Mouse (Mus musculus) right cerebral cortex, postnatal 25 days (tissue): ENCODE results near the gene Slx4ip.
"Not testable (repeated sequence)": the region's sequence is repeated elsewhere in the genome, so short reads cannot be mapped to it uniquely, and the experiment has no call there.

ENCODE experiments used
- DNase-seq: peaks from one replicate; pipeline ENCODE4 v3.0.0; 2022

The Slx4ip gene

DNA sequence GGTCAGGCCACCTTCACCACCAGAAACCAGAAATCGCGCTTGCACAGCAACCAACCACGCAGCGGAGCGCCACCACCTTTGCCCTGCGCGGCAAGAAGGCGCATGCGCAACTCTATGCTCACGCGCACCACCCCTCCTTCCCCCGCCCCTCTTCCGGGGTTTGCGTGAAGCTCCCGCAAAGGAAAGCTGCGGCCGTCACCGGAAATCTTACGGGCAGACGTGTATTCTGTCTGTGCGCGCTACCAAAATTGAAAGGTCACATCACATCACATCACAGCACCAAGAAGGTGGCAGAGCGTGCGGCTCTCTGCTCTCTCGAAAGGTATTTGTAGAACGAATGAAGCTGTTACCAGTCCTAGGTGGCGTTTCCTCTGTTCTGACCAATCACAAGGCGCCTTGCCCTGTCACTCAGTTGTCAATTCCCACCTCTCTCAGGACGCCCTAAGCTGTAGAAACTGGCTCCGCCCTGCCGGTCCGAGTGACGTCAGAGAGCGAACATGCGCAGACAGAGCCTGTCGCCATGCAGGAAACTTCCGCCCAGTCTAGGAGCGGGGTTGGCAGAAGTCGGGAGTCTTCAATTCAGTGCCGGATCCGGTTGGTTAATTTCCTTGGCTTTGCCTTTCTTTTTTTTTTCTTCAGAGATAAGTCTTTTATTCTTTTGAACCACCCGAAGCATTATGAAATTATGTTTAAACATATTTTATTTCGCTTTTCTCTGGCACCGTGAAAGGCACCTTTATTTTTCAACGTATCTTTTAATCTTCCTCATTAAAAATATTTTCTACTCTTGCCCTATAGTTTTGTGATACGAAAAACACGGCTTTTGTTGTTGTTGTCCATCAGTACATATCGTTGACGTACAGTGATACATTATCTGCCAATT is at the start of gene Slx4ip, which contains the start of the genes AL731706.1 and Mkks:
TSS of gene Slx4ip (plus strand) at position 151 of the 883 bp plus-strand sequence.
TSS of gene AL731706.1 (minus strand) at position 322 of the 883 bp plus-strand sequence.
TSS of gene Mkks (minus strand) at position 322 of the 883 bp plus-strand sequence.
- DNase-seq, result peak; percentile 99

GRCm38 (mm10) chr2:136850366-136850765 is 40.7 kb upstream of the Slx4ip start:
- no peak for DNase-seq

- no peak for DNase-seq
These were observed 36.3 kb upstream of the Slx4ip start for GRCm38 (mm10) chr2:136854543-136855388.

GRCm38 (mm10) chr2:136885579-136885978 is 5.4 kb upstream of the Slx4ip start, which contains the start of gene AL731706.2:
TSS of gene AL731706.2 (minus strand) at chr2:136885679.
- no peak for DNase-seq

GRCm38 (mm10) chr2:136886846-136887245 is 4.2 kb upstream of the Slx4ip start:
- DNase-seq, result no peak

- not testable (repeated sequence) for DNase-seq
These were observed 326 bp upstream of the Slx4ip start for GRCm38 (mm10) chr2:136890716-136891067.

DNA sequence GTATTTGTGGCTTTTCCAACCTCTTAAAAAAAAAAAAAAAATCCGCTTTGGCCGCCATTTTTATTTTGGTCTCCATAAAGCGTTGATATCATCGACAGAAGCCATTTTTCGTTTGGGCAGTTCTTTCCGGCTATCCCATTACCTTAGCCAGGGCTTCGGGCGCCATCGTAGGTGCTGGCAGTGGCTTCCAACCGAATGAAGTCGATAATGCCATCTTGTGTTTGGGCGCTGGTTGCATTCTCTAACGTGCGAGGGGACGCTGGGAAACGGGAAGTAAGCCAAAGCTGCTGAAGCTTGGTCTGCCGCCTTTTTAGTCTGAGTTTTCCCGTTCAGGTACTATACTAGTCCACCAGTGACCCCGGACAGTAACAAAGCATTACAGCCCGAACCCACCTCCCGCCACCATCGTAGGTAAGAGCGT is 943 bp downstream of the Slx4ip start:
- DNase-seq, result peak; percentile 96

- DNase-seq, result no peak
These were observed 3.5 kb downstream of the Slx4ip start for GRCm38 (mm10) chr2:136894494-136894893.

DNA sequence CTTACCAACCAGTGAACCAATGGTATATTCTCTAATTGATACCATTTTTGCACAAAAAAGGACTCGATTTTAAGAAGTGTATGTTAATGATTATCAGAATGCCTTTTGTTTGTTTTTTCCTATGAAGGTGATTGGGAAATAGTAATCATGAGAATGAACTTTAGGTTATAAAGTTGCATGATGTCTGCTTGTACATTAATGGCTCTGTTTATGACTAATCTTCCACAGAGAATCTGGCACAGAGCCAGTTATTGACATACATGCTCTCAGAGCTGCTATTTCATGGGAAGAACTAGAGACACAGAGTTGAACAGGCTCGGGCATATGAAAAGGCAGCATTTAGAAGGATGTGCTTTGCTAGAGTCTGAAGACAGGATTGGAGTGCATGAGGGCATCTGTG is 5.1 kb downstream of the Slx4ip start:
- DNase-seq, result no peak

DNA sequence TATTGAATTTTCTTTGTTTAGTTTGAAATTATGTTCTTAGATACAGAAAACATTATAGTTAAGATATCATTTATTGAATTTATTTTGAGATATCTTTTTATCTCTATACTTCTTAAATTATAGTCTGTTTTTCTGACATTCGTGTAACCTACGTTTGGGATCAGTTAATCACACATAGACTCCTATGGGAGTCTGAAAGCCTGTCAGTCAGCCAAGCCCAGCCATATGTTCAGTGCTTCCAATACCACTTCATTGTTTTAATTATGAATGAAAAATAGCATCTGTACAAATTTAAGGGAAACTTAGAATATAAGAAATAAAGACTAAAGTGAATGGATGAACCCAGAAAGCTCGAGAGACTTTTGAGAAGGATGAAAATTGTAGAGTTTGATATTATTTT is 17.6 kb downstream of the Slx4ip start:
- no peak for DNase-seq

DNA sequence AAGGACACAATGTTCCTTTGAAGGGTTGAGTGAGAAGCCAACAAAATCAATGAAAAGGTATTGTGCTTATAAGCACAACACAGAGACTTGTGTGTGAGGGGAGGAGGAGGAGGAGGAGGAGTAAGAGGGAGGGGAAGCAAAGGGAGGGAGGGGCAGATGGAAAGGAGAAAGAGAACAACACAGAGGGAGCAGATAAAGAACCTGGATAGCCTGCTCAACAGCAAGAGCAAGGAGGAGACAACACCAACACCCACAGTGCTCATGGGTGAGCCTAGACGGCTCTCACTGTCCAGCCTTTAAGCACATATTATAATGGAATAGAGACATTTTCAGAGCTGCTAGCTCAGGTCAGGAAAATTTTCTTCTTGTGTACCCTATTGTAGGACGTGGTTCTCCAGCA is 18.3 kb downstream of the Slx4ip start:
- DNase-seq, result no peak

- DNase-seq, result no peak
These were observed 21.0 kb downstream of the Slx4ip start for GRCm38 (mm10) chr2:136911958-136912411.

- DNase-seq, result no peak
These were observed 22.0 kb downstream of the Slx4ip start for GRCm38 (mm10) chr2:136913021-136913420.

DNA sequence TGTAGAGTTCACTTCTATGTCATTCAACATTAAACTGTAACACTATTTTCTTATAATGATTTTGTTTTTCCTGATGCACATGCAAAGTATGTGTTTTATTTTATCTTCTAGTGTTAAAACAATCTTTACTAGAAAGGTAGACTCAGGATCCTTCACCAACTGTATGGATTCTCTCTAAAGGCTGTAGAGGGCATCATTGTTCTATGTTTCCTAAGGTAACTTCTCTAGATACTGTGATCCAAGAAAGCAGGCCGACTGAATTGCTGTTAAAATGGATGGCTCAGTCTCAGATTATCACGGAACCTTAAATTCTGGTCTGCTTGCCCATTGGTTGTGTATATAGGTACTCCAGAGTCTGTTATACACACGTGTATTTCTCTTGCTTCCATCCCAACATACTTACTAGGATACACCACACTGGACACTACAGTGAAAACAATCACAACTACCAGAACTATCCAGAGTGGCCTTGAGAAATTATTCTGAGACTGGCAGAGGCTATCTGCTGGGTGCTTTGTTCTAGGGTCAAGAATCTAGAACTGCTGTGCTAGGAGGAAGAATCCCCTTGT is 23.4 kb downstream of the Slx4ip start:
- no peak for DNase-seq

DNA sequence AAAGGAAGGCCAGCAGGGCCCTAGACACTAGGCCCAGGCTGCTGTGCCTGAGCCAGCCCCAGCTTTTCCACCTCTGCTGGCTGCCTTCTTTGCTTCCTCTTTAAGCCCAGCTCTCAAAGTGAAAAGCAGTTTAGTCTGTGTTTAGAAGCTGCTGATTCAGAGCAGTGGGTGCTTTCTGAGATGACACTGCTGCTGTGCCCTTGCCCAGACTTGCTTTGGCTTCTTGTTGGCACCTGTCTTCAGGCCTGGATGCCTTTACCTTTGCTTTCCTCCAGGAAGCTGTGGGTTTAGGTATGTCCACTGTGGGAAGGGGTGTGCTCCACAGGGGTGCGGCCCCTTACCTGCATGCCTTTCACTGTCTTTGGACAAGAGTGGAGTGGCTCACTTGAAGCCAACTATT is 28.4 kb downstream of the Slx4ip start:
- DNase-seq, result no peak

GRCm38 (mm10) chr2:136920257-136920993 is 29.4 kb downstream of the Slx4ip start:
- DNase-seq, result no peak

DNA sequence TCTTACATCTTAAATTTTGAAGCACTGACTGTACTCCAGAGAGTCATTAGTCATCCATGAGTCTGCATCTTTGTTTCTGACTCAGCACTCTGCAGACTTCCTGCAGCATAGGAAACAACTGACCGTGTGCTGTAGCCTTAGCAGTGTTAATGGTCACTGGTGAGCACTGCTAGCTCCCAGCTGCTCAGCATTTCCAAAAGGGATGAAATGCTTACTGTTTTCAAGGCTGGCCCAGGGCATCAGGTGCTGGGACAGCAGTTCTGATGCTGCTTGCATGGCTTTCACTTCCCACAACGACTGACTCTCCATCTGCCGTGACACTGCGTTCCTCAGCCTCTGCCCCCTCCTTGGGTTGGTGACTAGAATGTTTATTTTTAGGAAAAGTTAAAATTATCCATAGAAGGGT is 30.0 kb downstream of the Slx4ip start:
- DNase-seq, result peak; percentile 21

DNA sequence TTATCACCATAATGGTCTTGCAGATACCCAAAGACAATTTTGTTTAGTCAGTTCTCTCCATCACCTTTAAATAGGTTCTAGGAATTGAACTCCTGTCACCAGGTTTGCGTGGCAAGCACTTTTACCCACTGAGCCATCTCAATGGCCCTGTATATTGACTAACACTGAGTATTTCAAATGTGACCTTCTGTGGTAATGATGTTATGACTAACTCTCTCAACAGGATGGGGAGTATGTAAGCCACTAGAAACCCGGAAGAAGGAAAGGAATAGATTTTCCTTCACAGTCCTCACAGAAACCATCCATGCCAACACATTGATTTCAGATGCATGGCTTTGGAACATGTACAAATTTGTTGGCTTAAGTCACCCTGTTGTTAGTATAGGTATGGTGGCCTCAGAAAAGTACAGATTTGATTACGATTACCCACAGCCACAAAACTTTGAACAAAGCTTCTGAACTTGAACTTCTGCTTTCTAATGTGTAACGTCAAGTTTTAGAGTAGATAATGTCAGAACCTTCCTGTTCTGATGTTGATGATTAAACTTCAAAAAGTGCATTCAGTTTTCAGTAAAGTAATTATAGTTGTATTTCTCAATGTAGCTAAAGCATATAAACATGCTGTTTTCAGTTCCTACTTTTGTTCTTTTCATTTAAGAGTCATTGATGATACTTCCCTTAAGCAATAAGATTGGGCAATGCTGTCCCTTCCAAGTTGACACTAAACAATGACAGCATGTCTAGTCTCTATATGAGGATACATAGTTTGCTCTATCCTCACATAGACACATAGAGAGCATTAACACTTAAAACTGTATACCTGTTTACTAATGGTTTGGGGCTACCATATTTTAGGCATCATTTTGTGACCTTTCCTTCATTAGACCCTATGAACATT is 45.6 kb downstream of the Slx4ip start:
- DNase-seq, result no peak

DNA sequence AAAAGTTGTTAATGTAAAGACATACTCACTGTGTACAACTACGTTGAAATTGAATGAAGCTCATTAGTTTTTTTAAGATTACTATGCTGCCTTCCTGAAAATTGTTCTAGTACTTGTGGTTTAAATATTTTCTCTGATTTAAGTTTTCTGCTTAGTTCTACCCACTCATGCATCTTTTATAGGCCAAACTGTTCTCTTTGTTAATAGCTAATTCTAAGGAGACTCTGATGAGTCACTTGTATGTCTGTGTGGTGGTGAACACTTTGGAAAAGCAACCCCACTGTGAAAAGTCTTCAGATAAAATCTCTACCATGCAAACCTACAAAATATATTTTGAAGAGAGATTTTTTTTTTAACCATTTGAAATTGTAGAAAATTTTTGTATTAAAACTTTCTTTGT is 47.2 kb downstream of the Slx4ip start:
- no peak for DNase-seq

GRCm38 (mm10) chr2:136946297-136946696 is 55.3 kb downstream of the Slx4ip start:
- DNase-seq, result no peak

DNA sequence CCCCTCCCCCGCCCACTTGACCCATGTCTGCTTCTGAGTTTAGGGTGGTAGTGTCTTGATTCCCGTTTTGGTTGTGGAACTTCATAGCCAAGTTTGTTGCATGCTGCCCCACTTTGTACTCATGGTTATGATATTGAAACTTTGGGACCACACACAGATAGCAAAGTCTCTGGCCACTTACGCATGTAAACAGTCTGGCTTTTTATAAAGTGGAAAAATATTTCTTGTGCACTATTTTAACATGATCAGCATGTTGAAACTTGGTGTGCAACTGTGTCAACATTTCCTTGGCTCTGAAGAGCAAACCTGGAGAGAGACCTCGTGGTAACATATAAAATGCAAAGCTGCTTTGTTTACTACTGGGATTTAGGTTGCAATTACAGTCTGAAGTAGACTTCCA is 56.5 kb downstream of the Slx4ip start:
- no peak for DNase-seq
